Mouse (Mus musculus) C2C12 (cell line): ENCODE data around the gene Hoxc6. TPM values are rescaled to one million over a fixed set of nuclear protein-coding genes. Genes with fewer than 3 reads are reported as not detected.

Source experiments
- H3K27me3 ChIP-seq: one replicate; pipeline ENCODE4 v1.6.1; 2011; ENCODE audit not compliant: control insufficient read depth, insufficient read depth, insufficient read length
- H3K36me3 ChIP-seq: one replicate; pipeline ENCODE4 v1.6.1; 2011; ENCODE audit not compliant: control insufficient read depth, insufficient read depth
- H3K4me3 ChIP-seq: one replicate; pipeline ENCODE4 v1.5.1; 2011; ENCODE audit warnings: mild to moderate bottlenecking, control low read depth; ENCODE audit not compliant: poor library complexity, insufficient read depth, severe bottlenecking
- H3K79me2 ChIP-seq: one replicate; pipeline ENCODE4 v1.6.1; 2011; ENCODE audit not compliant: control insufficient read depth, insufficient read depth
- H3K79me3 ChIP-seq: one replicate; pipeline ENCODE4 v1.6.1; 2011; ENCODE audit warnings: low read depth, control low read depth
- H3ac ChIP-seq: one replicate; pipeline ENCODE3; 2011; ENCODE audit warnings: low read depth; ENCODE audit not compliant: control insufficient read depth, insufficient read length
- CEBPB ChIP-seq: IDR thresholded peaks from one replicate; pipeline ENCODE4 v1.6.1; 2011; ENCODE audit warnings: low read depth, mild to moderate bottlenecking, control low read depth, moderate library complexity
- CTCF ChIP-seq: IDR thresholded peaks from one replicate; pipeline ENCODE4 v1.5.1; 2011; ENCODE audit not compliant: control insufficient read depth, insufficient read depth, insufficient read length
- FOSL1 ChIP-seq: IDR thresholded peaks from one replicate; pipeline ENCODE4 v1.8.0; 2011; ENCODE audit warnings: mild to moderate bottlenecking, low read length; ENCODE audit not compliant: poor library complexity, insufficient read depth, severe bottlenecking
- MAX ChIP-seq: IDR thresholded peaks from one replicate; pipeline ENCODE4 v1.6.1; 2011; ENCODE audit warnings: mild to moderate bottlenecking, control low read depth
- MYOD1 ChIP-seq: IDR thresholded peaks from one replicate; pipeline ENCODE4 v1.6.1; 2011; ENCODE audit warnings: low read depth; ENCODE audit not compliant: control insufficient read depth, insufficient read length
- MYOG ChIP-seq: IDR thresholded peaks from one replicate; pipeline ENCODE4 v1.6.1; 2011; ENCODE audit not compliant: control insufficient read depth, insufficient read length; ENCODE audit errors: extremely low read depth
- USF1 ChIP-seq: IDR thresholded peaks from one replicate; pipeline ENCODE4 v1.6.1; 2011; ENCODE audit warnings: low read depth, mild to moderate bottlenecking, control low read depth, moderate library complexity
- polyA plus RNA-seq: library from polyadenylated mRNA; unstranded; fragments of >200 nt; fragmentation: generic; extraction: Trizol; gene quantifications from one replicate; pipeline ENCODE4 v1.2.1, GENCODE M21; 2012; ENCODE audit warnings: missing spikeins

The Hoxc6 gene
- polyA plus RNA-seq, 1 experiment: 10.6 TPM

DNA sequence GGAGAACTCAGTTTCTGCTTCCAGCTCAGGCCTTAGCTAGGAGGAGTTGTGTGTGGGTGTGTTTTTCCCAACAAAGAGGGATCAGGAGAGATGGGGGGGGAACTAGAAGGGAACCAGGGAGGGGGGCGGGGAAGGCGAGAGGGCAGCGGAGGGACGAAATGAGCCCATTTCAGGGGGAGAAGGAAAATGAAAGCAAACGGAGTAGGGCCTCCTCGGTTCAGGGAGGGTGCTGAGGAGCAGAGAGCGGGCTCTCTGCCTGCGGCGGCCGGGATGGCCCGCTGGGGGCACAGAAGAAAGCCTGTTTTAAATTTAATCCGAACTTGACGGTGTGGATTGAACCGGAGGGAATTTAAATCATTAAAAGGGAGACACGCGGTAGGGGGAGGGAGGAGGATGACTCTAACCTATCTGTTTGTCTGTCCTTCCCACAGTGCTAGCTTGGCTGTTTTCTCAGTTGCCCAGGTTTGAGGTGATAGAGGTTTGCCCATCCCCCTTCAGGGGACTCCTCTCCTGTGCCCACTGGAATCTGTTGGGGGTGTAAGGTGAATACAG lies 20.6 kb upstream of the Hoxc6 start:
- Histone ChIP-seq H3K36me3 (peaks cover 7% of the 10 kb centered on the region), H3K79me2 (peaks cover 100% of the 10 kb centered on the region), H3K27me3 (no peaks in the 10 kb centered on the region), H3ac (peak overlapping the region; percentile 94), H3K4me3 (peak overlapping the region; percentile 52), H3K79me3 (peaks cover 90% of the 10 kb centered on the region)
- TF ChIP-seq MYOG (no peak), MAX (peak; percentile 4)

DNA sequence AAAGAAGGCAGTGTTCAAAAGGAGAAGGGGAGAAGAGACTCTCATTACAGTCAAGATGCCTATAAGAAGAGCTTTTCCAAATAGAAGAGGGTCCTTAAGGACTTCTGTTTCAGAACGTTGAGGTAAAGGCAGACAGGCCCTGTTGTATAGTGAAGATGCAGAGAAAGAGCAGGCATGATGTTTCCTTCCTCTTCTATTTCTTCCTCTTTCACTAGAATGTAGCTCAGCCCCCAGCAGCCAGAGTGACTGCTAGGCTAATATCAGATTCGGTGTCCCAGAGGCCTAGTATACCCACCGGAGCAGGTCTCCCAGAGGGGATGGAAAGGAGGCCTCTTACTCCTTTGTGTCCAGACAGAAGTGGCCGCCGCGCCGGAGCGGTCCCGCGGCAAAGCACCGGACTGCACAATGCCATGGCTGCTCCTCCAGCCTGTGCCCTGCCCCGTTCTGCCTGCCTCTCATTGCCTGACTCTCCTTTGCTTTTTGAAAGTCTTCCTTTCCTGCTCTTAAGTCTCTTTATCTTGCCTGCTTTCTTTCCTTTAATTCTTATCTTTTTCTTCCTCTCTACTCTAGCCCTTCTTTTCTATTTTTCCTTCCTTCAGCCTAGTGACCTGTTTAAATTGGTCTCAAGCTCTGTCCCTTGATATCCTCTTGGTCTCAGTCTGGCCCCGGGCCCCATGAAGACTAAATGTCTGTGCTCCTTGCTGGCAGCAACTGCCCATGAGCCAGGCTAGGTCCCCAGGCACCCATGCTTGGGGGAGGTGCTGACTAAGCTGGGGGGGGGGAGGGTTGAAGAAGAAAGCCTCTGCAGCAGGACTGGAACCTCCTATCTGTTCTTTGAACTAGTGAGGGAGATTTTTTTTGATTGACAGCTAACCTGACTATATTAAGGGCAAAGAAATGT lies 19.2 kb upstream of the Hoxc6 start:
- H3K4me3 ChIP-seq: peak overlapping the region; percentile 8
- H3K79me2 ChIP-seq: peaks cover 100% of the 10 kb centered on the region
- no peaks in the 10 kb centered on the region for H3K27me3 ChIP-seq
- peaks cover 88% of the 10 kb centered on the region for H3K79me3 ChIP-seq
- H3ac ChIP-seq: peak overlapping the region; percentile 28
- TF ChIP-seq MAX: no peak
- TF ChIP-seq USF1: no peak
- no peak for TF ChIP-seq MYOG
- no peak for TF ChIP-seq MYOD1
- TF ChIP-seq CTCF: no peak
- no peak for TF ChIP-seq FOSL1
- peaks cover under 1% of the 10 kb centered on the region for H3K36me3 ChIP-seq

- no peak overlapping the region for H3K4me3 ChIP-seq
- H3K36me3 ChIP-seq: peaks cover 11% of the 10 kb centered on the region
- H3ac ChIP-seq: no peak overlapping the region
- TF ChIP-seq MYOD1 (no peak), FOSL1 (no peak), MAX (no peak), MYOG (no peak), CTCF (no peak), CEBPB (no peak), USF1 (no peak)
- H3K27me3 ChIP-seq: no peaks in the 10 kb centered on the region
- peaks cover 100% of the 10 kb centered on the region for H3K79me2 ChIP-seq
- H3K79me3 ChIP-seq: peaks cover 77% of the 10 kb centered on the region
Measured at GRCm38 (mm10) chr15:102979936-102980335, 18.1 kb upstream of the Hoxc6 start.

DNA sequence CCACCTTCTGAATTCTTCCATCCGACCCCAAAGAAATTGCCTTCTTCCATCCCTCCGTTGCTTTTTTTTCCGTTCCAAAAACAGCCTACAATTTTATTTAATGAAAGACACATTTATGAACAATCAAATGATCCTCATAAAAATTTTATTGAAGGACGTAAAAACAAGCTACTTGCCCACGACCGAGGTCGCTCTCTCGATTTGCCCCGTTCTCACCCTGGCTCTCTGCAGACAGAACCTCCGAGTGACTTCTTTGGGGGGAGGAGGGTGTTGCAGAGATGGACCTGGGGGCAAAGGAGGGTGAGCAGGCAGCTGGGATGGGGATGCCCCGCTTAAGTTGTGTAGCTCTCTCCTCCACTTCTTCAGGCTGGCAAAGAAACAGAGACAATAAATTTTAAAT lies 17.7 kb upstream of the Hoxc6 start:
- peaks cover 100% of the 10 kb centered on the region for H3K79me2 ChIP-seq
- no peak for TF ChIP-seq MYOG
- TF ChIP-seq MYOD1: no peak
- TF ChIP-seq CEBPB: no peak
- no peak for TF ChIP-seq CTCF
- TF ChIP-seq FOSL1: no peak
- TF ChIP-seq USF1: no peak
- no peak for TF ChIP-seq MAX
- H3K27me3 ChIP-seq: no peaks in the 10 kb centered on the region
- peaks cover 73% of the 10 kb centered on the region for H3K79me3 ChIP-seq
- H3K4me3 ChIP-seq: peak overlapping the region; percentile 49
- H3ac ChIP-seq: peak overlapping the region; percentile 54
- peaks cover 15% of the 10 kb centered on the region for H3K36me3 ChIP-seq

- H3ac ChIP-seq: peak overlapping the region; percentile 54
- H3K27me3 ChIP-seq: no peaks in the 10 kb centered on the region
- TF ChIP-seq MYOD1 (no peak), FOSL1 (no peak), CEBPB (no peak), CTCF (no peak), MYOG (no peak)
Measured at GRCm38 (mm10) chr15:102980912-102981311, 17.1 kb upstream of the Hoxc6 start.

More at GRCm38 (mm10) chr15:102980912-102981311, 17.1 kb upstream of the Hoxc6 start:
- Histone ChIP-seq H3K79me3 (peaks cover 68% of the 10 kb centered on the region), H3K79me2 (peaks cover 95% of the 10 kb centered on the region), H3K4me3 (peak overlapping the region; percentile 49), H3K36me3 (peaks cover 20% of the 10 kb centered on the region)
